Mouse (Mus musculus) C2C12 (cell line): ENCODE measurements around the gene Bcar3.

Experiments used
- CEBPB ChIP-seq: IDR thresholded peaks from one replicate; pipeline ENCODE4 v1.6.1; 2011; ENCODE audit warnings: low read depth, mild to moderate bottlenecking, control low read depth, moderate library complexity
- CTCF ChIP-seq: IDR thresholded peaks from one replicate; pipeline ENCODE4 v1.5.1; 2011; ENCODE audit not compliant: control insufficient read depth, insufficient read depth, insufficient read length
- MAX ChIP-seq: IDR thresholded peaks from one replicate; pipeline ENCODE4 v1.6.1; 2011; ENCODE audit warnings: mild to moderate bottlenecking, control low read depth
- MYOD1 ChIP-seq: IDR thresholded peaks from one replicate; pipeline ENCODE4 v1.6.1; 2011; ENCODE audit warnings: low read depth; ENCODE audit not compliant: control insufficient read depth, insufficient read length
- USF1 ChIP-seq: IDR thresholded peaks from one replicate; pipeline ENCODE4 v1.6.1; 2011; ENCODE audit warnings: low read depth, mild to moderate bottlenecking, control low read depth, moderate library complexity

- TF ChIP-seq CTCF (no peak), CEBPB (no peak), USF1 (no peak), MYOD1 (no peak), MAX (no peak)
Observed at GRCm38 (mm10) chr3:122484301-122484700, 190.4 kb downstream of the Bcar3 start.
